Mouse (Mus musculus) retina, postnatal 1 day (tissue): ENCODE measurements around the gene Tepsin.

Experiments used
- DNase-seq: peaks from one replicate; pipeline ENCODE4 v3.0.0-alpha.2; 2012

The Tepsin gene

DNA sequence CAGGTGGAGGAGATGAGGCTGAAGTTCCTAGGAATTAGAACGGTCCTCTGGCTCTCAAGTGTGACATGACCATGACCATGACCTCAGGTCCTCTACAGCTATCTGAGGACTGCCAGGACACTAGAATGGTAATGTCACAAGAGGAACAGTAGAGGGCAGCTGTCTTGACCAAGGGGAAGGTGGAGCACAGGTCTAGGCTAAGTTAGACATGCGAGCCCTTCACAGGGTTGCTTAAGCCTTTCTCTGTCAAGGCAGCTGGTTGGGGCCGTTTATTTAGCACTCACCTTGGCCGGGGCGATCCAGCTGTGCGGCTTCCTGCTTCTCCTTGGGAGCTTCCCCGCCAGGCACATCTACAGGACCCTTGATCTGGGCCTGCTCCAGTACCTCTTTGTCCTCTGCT lies 12.0 kb upstream of the Tepsin start:
- peak; percentile 32 for DNase-seq

DNA sequence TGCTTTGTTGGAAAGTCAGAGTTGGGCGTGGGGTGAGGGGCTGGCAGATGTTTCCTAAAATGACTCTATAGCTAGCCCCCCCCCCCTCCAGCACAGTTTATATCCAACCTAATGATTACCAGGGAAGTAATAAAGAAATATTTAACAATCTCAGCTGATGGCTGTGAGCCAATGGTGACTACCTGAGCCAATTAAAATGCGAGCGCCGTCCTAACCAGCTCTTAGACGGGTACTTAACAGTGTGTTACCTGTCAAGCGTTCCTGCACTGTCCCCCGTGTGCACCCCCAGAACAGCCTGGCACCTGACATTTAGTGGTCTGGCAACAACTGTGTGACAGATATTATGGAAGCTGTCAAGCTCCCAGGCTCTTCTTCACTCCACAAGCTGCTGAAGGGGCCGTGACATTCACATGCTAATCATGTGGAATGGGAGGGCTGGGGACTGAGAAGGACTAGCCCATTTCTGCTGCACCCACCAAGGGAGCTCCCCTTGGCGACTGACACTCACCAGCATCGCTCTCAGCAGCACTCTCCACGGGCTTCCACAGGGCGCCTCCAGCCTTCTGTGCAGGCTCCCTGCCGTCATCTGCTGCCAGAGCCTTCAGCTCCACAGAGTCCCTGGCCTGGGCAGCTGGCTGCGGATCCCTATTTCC lies 11.2 kb upstream of the Tepsin start:
- DNase-seq, result no peak

- DNase-seq, result no peak
Observed at GRCm38 (mm10) chr11:120107796-120108195, 9.3 kb upstream of the Tepsin start.

GRCm38 (mm10) chr11:120107026-120107425 lies 8.5 kb upstream of the Tepsin start:
- no peak for DNase-seq

DNA sequence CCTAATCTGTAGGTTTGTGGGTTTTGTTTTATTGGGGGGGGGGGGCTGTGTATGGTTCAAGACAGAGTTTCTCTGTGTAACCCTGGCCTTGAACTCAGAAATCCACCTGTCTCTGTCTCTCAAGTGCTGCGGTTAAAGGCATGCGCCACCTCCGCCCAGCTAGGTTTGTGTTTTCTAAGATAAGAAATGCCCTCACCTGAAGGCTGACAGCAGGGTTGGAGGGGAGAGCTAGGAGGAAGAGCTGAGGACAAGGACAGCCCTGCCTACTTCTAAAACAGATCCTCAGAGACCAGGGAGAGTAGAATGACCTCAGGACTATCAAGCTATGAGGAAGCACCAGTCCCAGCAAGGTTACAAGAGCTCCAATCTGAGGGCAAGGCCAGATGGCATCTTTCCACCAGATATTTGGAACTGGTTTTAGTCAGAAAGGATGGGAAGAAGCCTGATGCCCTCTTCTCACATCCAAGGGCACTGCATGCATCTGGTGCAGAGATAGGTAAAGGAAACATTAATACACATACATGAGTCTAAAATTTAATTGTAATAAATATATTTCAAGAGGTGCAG lies 5.0 kb upstream of the Tepsin start:
- DNase-seq, result no peak

- DNase-seq, result peak; percentile 82
Observed at GRCm38 (mm10) chr11:120101036-120101435, 2.5 kb upstream of the Tepsin start.

GRCm38 (mm10) chr11:120092817-120093591 lies 5.5 kb downstream of the Tepsin start:
- DNase-seq, result no peak

DNA sequence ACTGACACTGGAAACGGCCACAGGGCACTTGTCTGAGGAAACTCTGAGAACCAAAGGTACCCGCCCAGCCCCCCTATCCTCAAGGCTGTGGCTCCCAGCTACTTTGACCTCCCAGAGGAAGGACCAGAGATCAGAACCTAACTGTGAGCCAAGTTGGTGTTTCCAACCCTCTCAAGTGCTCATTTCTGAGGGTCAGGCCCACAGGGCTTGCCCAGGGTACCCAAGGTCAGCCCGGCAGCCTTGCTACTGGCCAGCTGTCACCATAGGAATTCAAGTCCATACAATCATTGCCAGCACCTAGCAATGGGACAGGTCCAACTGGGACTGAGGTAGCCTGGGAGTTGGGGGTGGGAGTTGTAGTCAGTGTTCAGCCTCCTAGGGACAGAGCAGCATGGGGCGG lies 7.9 kb downstream of the Tepsin start:
- no peak for DNase-seq

GRCm38 (mm10) chr11:120086702-120087152 lies 11.8 kb downstream of the Tepsin start, which contains the start of gene Cep131:
TSS of gene Cep131 (minus strand) at chr11:120086827.
- DNase-seq, result peak; percentile 99

GRCm38 (mm10) chr11:120085891-120086627 lies 12.5 kb downstream of the Tepsin start:
- peak; percentile 64 for DNase-seq

GRCm38 (mm10) chr11:120080282-120080681 lies 18.2 kb downstream of the Tepsin start:
- no peak for DNase-seq

- no peak for DNase-seq
Observed at GRCm38 (mm10) chr11:120076191-120076590, 22.3 kb downstream of the Tepsin start.

DNA sequence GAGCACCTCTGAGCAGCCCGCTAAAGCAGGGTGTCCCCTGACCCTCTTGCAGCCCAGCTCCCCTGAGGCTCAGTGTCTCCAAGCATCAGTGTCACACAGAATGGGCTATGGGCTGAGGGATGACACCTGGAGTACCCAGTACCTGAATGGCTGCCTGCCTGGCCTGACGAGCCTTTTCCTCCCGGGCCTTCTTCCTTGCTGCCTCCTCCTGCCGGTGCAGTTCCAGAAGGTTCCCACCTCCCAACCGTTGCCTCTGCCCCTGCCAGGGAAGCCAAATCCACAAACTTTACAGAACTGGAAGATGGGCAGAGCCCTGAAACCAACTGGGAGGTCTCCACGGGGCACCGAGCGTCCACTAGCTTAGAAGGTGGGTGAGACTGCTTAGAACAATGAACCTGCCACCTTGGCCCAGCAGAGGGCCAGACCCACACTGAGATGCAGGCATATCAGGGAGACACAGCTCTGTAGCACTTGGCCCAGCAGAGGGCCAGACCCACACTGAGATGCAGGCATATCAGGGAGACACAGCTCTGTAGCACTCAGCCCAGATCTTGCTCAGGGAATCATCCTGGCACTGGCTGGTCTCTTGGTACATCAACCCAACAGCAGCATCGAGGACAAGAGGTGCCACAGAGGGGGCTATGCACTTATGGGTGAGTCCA lies 25.4 kb downstream of the Tepsin start:
- DNase-seq, result no peak

GRCm38 (mm10) chr11:120071731-120072320 lies 26.7 kb downstream of the Tepsin start:
- DNase-seq, result no peak

DNA sequence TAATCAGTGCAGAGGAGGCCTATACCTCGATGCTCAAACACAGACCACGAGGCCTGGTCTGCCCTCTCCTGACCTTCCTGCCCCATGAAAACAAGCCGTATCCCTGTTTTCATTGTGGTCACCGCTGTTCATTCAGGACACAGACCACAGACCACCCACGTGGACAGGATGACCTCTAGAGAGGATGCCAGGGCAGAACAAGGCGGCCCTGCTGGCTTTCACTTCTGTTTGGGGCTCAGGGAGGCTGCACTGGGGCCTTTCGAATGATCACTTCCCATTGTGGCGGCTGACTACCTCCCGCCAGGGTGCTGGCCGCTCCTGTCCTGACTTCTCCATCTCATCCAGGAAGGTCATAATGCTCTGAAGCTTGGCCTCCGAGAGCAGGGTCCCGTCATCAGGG lies 27.5 kb downstream of the Tepsin start:
- peak; percentile 42 for DNase-seq

DNA sequence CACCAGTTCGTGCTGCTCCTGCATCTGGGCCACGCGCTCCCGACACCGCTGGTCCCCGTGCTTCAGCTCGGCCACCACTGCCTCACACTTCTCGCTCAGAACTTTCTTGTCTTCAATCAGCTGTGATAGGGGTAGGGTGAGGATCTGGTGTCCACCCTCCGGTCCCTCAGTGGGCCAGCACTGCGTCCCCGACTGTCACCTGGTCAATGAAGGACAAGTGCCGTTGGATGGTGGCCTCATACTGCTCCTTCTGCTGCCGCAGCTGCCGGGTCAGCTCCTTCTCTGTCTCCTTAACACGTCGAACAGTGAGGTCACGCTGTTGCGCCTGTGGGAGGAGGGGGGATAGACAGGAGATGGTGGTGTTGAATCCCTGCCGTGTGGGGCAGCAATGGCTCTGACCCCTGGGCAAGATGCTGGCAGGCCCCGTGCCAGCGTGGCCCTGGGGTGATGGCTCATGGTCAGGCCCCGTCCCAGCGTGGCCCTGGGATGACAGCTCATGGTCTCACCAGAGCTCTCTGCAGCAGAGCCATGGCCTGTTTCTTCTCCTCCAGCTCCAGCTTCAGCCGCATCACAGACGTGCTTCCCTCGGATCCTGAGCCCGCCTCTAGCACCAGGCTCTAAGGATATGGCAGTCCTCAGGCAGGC lies 28.1 kb downstream of the Tepsin start:
- no peak for DNase-seq

DNA sequence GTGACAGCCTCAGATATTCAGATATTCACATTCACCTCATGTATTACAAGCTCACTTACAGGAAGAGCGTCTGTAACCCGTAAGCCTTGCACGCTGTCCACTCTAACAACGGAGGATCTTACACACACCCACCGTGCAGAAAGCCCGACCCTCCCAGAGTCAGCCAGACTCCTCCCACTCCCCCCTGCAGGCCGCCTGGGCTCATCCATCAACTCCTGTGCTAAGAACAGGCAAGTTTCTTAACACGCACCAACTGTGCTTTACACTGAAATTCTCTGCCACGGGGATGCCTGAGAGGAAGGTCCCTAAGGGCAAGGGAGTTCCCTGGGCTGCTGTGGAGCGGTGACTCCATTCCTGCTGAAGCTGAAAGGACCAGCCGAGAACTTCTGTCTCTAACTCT lies 29.3 kb downstream of the Tepsin start:
- DNase-seq, result no peak

- DNase-seq, result no peak
Observed at GRCm38 (mm10) chr11:120067834-120068233, 30.7 kb downstream of the Tepsin start.

DNA sequence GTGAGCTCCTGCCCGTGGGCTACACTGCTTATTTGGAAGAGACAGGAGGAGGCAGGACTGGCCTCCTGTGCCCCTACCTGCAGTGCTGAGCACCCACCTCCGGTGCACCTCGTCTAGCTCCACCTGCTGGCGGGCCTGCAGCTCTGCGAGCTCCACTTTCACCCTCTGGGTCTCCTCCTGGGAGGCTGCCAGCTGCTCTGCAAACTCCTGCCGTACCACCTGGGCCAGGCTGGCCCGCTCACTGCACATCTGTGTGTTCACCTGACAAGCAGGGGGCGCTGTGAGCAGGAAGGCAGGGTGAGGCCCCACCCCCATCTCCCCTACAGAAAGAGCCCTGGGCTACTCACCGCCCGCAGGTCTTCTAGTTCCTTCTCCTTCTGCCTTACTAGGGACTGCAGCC lies 33.2 kb downstream of the Tepsin start:
- DNase-seq, result peak; percentile 65

DNA sequence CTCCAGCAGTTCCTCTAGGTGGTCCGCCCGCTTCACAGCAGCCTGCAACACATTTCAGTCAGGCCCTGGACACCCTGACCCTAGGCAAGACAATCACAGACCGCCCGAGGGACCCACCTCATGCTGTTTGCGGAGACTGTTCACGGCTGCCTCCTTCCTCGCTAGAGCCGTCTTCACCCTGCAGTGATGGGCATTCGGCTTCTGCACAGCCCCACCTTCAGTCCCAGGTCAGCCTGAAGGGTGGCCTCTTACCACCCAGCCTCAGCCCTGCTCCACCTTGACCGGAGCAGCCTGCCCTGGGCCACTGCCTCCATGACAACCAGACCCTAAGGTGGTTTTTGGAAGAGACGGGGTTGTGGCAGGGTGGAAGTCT lies 33.9 kb downstream of the Tepsin start:
- DNase-seq, result no peak

- DNase-seq, result no peak
Observed at GRCm38 (mm10) chr11:120064006-120064667, 34.4 kb downstream of the Tepsin start.
